Mouse (Mus musculus): ENCODE results near the gene Traf7. TPM values are rescaled to one million over a fixed set of nuclear protein-coding genes. Genes with fewer than 3 reads are reported as not detected.

Traf7 gene
- polyA plus RNA-seq, 1 experiment from 2014 or later = 40.7 TPM

- Histone ChIP-seq H3K9ac (no peak overlapping the region), H3K4me1 (replicated peaks) (peaks cover 17% of the 10 kb centered on the region), H3K4me3 (replicated peaks) (no peak overlapping the region), H3K36me3 (peaks cover 17% of the 10 kb centered on the region), H3K27ac (no peak overlapping the region), H3K27me3 (peaks cover 3% of the 10 kb centered on the region; the same call in 1 of the 2 replicates), H3K9me3 (replicated peaks) (no peaks in the 10 kb centered on the region), H3K4me2 (no peak overlapping the region)
- 88% methylated on average over 10 of the region's 10 CpGs for WGBS (ENCODE audit: insufficient replicate concordance)
- no peak for ATAC-seq (ENCODE audit: low read depth)
- no peak for DNase-seq
These were observed 23.7 kb downstream of the Traf7 start for GRCm38 (mm10) chr17:24504085-24504484.

- H3K4me2 ChIP-seq = no peak overlapping the region
- no peak for ATAC-seq (ENCODE audit: low read depth)
- no peaks in the 10 kb centered on the region for H3K36me3 ChIP-seq
- no peak for DNase-seq
- H3K27ac ChIP-seq = no peak overlapping the region
- no peak overlapping the region for H3K4me3 ChIP-seq (replicated peaks)
- peaks cover 9% of the 10 kb centered on the region for H3K4me1 ChIP-seq (replicated peaks)
- H3K9ac ChIP-seq = no peak overlapping the region
- peaks cover 3% of the 10 kb centered on the region; the same call in 1 of the 2 replicates for H3K27me3 ChIP-seq
- WGBS (ENCODE audit: insufficient replicate concordance) = 50% methylated on average over 11 of the region's 11 CpGs
- no peaks in the 10 kb centered on the region for H3K9me3 ChIP-seq (replicated peaks)
These were observed 25.5 kb downstream of the Traf7 start for GRCm38 (mm10) chr17:24502208-24502607.

- H3K9me3 ChIP-seq (replicated peaks) = no peaks in the 10 kb centered on the region
- ATAC-seq (ENCODE audit: low read depth) (no peak), DNase-seq (no peak)
- H3K4me1 ChIP-seq (replicated peaks) = no peaks in the 10 kb centered on the region
- H3K9ac ChIP-seq = no peak overlapping the region
- 58% methylated on average over 1 of the region's 1 CpGs for WGBS (ENCODE audit: insufficient replicate concordance)
- H3K27me3 ChIP-seq = peaks cover 11% of the 10 kb centered on the region
- H3K27ac ChIP-seq = no peak overlapping the region
- H3K4me3 ChIP-seq (replicated peaks) = no peak overlapping the region
- H3K36me3 ChIP-seq = no peaks in the 10 kb centered on the region
- no peak overlapping the region for H3K4me2 ChIP-seq
These were observed 31.7 kb downstream of the Traf7 start for GRCm38 (mm10) chr17:24496026-24496425.

- Histone ChIP-seq H3K4me3 (replicated peaks) (no peak overlapping the region), H3K9ac (no peak overlapping the region), H3K9me3 (replicated peaks) (no peaks in the 10 kb centered on the region), H3K27ac (no peak overlapping the region), H3K4me1 (replicated peaks) (no peaks in the 10 kb centered on the region), H3K36me3 (no peaks in the 10 kb centered on the region), H3K27me3 (peaks cover 17% of the 10 kb centered on the region), H3K4me2 (no peak overlapping the region)
- DNase-seq (no peak), ATAC-seq (ENCODE audit: low read depth) (no peak)
- WGBS (ENCODE audit: insufficient replicate concordance) = 33% methylated on average over 3 of the region's 3 CpGs
These were observed 32.3 kb downstream of the Traf7 start for GRCm38 (mm10) chr17:24495443-24495842.

- no peak overlapping the region for H3K27ac ChIP-seq
- no peak overlapping the region for H3K4me2 ChIP-seq
- H3K9ac ChIP-seq = no peak overlapping the region
- WGBS (ENCODE audit: insufficient replicate concordance) = 42% methylated on average over 2 of the region's 2 CpGs
- no peak for ATAC-seq (ENCODE audit: low read depth)
- no peaks in the 10 kb centered on the region for H3K9me3 ChIP-seq (replicated peaks)
- H3K27me3 ChIP-seq = peaks cover 23% of the 10 kb centered on the region
- peak; percentile 30 for DNase-seq
- no peaks in the 10 kb centered on the region for H3K4me1 ChIP-seq (replicated peaks)
- no peaks in the 10 kb centered on the region for H3K36me3 ChIP-seq
- H3K4me3 ChIP-seq (replicated peaks) = no peak overlapping the region
These were observed 33.0 kb downstream of the Traf7 start for GRCm38 (mm10) chr17:24494627-24495335.

GRCm38 (mm10) chr17:24490399-24490798, 37.3 kb downstream of the Traf7 start:
- no peak overlapping the region for H3K27ac ChIP-seq
- WGBS (ENCODE audit: insufficient replicate concordance) = 73% methylated on average over 4 of the region's 4 CpGs
- H3K9ac ChIP-seq = no peak overlapping the region
- ATAC-seq (ENCODE audit: low read depth) (no peak), DNase-seq (no peak)
- no peak overlapping the region for H3K4me2 ChIP-seq
- H3K4me3 ChIP-seq (replicated peaks) = no peak overlapping the region
- H3K9me3 ChIP-seq (replicated peaks) = no peaks in the 10 kb centered on the region
- H3K4me1 ChIP-seq (replicated peaks) = peaks cover 20% of the 10 kb centered on the region
- peaks cover 67% of the 10 kb centered on the region for H3K27me3 ChIP-seq
- no peaks in the 10 kb centered on the region for H3K36me3 ChIP-seq

- Histone ChIP-seq H3K36me3 (no peaks in the 10 kb centered on the region), H3K4me3 (replicated peaks) (peak overlapping the region; percentile 59), H3K9me3 (replicated peaks) (no peaks in the 10 kb centered on the region), H3K27ac (no peak overlapping the region), H3K4me2 (peak overlapping the region; percentile 76), H3K27me3 (peaks cover 75% of the 10 kb centered on the region), H3K4me1 (replicated peaks) (peaks cover 23% of the 10 kb centered on the region), H3K9ac (0 out of 2 replicates have a peak overlapping the region, but pooled peaks have one; percentile 50)
- ATAC-seq (ENCODE audit: low read depth) (no peak), DNase-seq (no peak)
- WGBS (ENCODE audit: insufficient replicate concordance) = 23% methylated on average over 19 of the region's 19 CpGs
These were observed 38.3 kb downstream of the Traf7 start for GRCm38 (mm10) chr17:24489265-24490030.

GRCm38 (mm10) chr17:24488662-24489264, 39.0 kb downstream of the Traf7 start:
- no peaks in the 10 kb centered on the region for H3K9me3 ChIP-seq (replicated peaks)
- DNase-seq = no peak
- H3K4me3 ChIP-seq (replicated peaks) = peak overlapping the region; percentile 59
- peak; percentile 35 for ATAC-seq (ENCODE audit: low read depth)
- peak overlapping the region; percentile 76 for H3K4me2 ChIP-seq
- peaks cover 77% of the 10 kb centered on the region for H3K27me3 ChIP-seq
- H3K27ac ChIP-seq = no peak overlapping the region
- H3K9ac ChIP-seq = peak overlapping the region; percentile 50
- peaks cover 23% of the 10 kb centered on the region for H3K4me1 ChIP-seq (replicated peaks)
- no peaks in the 10 kb centered on the region for H3K36me3 ChIP-seq
- WGBS (ENCODE audit: insufficient replicate concordance) = 1% methylated on average over 75 of the region's 81 CpGs

GRCm38 (mm10) chr17:24488186-24488661, 39.5 kb downstream of the Traf7 start, which contains the start of gene Caskin1:
Gene Caskin1 (plus strand): TSS chr17:24488601.
- Histone ChIP-seq H3K27ac (no peak within 1 kb of the TSS), H3K4me1 (replicated peaks) (peaks cover 23% of the 10 kb centered on the region), H3K36me3 (no peaks in the 10 kb centered on the region), H3K9ac (peak within 1 kb of the TSS; percentile 50), H3K4me3 (replicated peaks) (peak within 1 kb of the TSS; percentile 59), H3K27me3 (peaks cover 82% of the 10 kb centered on the region), H3K9me3 (replicated peaks) (no peaks in the 10 kb centered on the region), H3K4me2 (peak within 1 kb of the TSS; percentile 76)
- under 1% methylated on average over 45 of the region's 45 CpGs for WGBS (ENCODE audit: insufficient replicate concordance)
- no peak for ATAC-seq (ENCODE audit: low read depth)
- no peak for DNase-seq

- Histone ChIP-seq H3K36me3 (no peaks in the 10 kb centered on the region), H3K27me3 (peaks cover 64% of the 10 kb centered on the region), H3K4me1 (replicated peaks) (peaks cover 25% of the 10 kb centered on the region), H3K4me2 (no peak overlapping the region), H3K27ac (no peak overlapping the region), H3K9ac (no peak overlapping the region), H3K4me3 (replicated peaks) (no peak overlapping the region), H3K9me3 (replicated peaks) (no peaks in the 10 kb centered on the region)
- DNase-seq (no peak), ATAC-seq (ENCODE audit: low read depth) (no peak)
- WGBS (ENCODE audit: insufficient replicate concordance) = 42% methylated on average over 11 of the region's 11 CpGs
These were observed 42.5 kb downstream of the Traf7 start for GRCm38 (mm10) chr17:24485090-24485860.

GRCm38 (mm10) chr17:24483495-24483894, 44.2 kb downstream of the Traf7 start:
- H3K36me3 ChIP-seq = no peaks in the 10 kb centered on the region
- H3K4me2 ChIP-seq = no peak overlapping the region
- no peak for DNase-seq
- H3K4me3 ChIP-seq (replicated peaks) = no peak overlapping the region
- H3K9me3 ChIP-seq (replicated peaks) = no peaks in the 10 kb centered on the region
- H3K27ac ChIP-seq = no peak overlapping the region
- 80% methylated on average over 3 of the region's 3 CpGs for WGBS (ENCODE audit: insufficient replicate concordance)
- H3K9ac ChIP-seq = no peak overlapping the region
- ATAC-seq (ENCODE audit: low read depth) = no peak
- peaks cover 46% of the 10 kb centered on the region for H3K27me3 ChIP-seq
- peaks cover 23% of the 10 kb centered on the region for H3K4me1 ChIP-seq (replicated peaks)

All from liver, embryonic 13.5 days (tissue).